Mouse (Mus musculus) lung, adult 2 months (tissue): ENCODE results near the gene Exoc3l2.

Source experiments
- CTCF ChIP-seq: fragments of 200-500 bp; IDR thresholded peaks from 2 replicates; pipeline ENCODE4 v1.5.1; 2011; ENCODE audit warnings: mild to moderate bottlenecking, low read length, control low read depth; ENCODE audit not compliant: insufficient read depth
- POLR2A ChIP-seq: fragments of 200-500 bp; IDR thresholded peaks from 2 replicates; pipeline ENCODE4 v1.6.1; 2011; ENCODE audit warnings: low read depth, mild to moderate bottlenecking, control low read depth, low read length, borderline replicate concordance; ENCODE audit errors: extremely low read depth

DNA sequence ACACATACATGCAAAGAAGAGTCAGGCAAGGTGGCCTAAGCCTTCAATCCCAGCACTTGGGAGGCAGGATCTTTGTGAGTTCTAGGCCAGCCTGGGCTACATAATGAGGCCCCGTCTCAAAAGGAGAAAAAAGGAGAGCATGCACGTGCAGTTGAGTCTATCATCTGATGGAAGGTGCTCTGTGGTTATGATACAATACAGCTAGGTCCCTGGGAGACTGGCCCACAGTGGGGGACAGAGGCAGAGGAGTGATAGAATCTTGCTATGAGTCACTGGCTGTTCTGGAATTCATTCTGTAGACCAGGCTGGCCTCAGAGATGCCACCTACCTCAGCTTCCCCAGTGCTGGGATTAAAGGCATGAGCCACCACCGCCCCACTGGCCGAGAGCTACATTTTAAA lies 688 bp upstream of the Exoc3l2 start:
- TF ChIP-seq CTCF: no peak
- no peak for TF ChIP-seq POLR2A
